Mouse (Mus musculus): ENCODE results near the gene Piwil1. TPM values are rescaled to one million over a fixed set of nuclear protein-coding genes. Genes with fewer than 3 reads are reported as not detected.

The Piwil1 gene
- total and polyA plus RNA-seq, 3 experiments = 0.08 TPM; not detected in 2

GRCm38 (mm10) chr5:128733955-128734354, 31.6 kb downstream of the Piwil1 start:
- no peaks in the 10 kb centered on the region for H3K79me2 ChIP-seq (replicated peaks; ENCODE audit: control insufficient read depth, insufficient read depth, low read length)
- intact Hi-C loops (cut with DNase I) = loop anchor here (10.0 kb wide), 1 partner anchor 241 kb away; no protein-coding TSS in a partner anchor
- no peak overlapping the region for H3K27ac ChIP-seq
- H3K4me1 ChIP-seq (ENCODE audit: control insufficient read depth, insufficient read depth, low read length) = no peaks in the 10 kb centered on the region
- H3K9ac ChIP-seq (ENCODE audit: low read depth, low read length) = no peak overlapping the region
- H3K36me3 ChIP-seq (ENCODE audit: control insufficient read depth, insufficient read depth, low read length) = no peaks in the 10 kb centered on the region
- WGBS = 2% methylated on average over 6 of the region's 6 CpGs
- H3K27me3 ChIP-seq (ENCODE audit: control insufficient read depth, insufficient read depth, low read length) = no peaks in the 10 kb centered on the region; the same call in 1 of the 2 replicates
- TF ChIP-seq POLR2A (IDR thresholded peaks at IDR 0.05; ENCODE audit: insufficient read depth, low read depth, low read length) (no peak), CTCF (IDR thresholded peaks at IDR 0.05) (peak; percentile 85)
- no peak overlapping the region for H3K4me3 ChIP-seq
- peak; percentile 13 to 29 for DNase-seq

- no peak for DNase-seq
- Histone ChIP-seq H3K27ac (no peak overlapping the region), H3K4me3 (no peak overlapping the region), H3K36me3 (ENCODE audit: control insufficient read depth, insufficient read depth, low read length) (no peaks in the 10 kb centered on the region), H3K79me2 (replicated peaks; ENCODE audit: control insufficient read depth, insufficient read depth, low read length) (no peaks in the 10 kb centered on the region), H3K4me1 (ENCODE audit: control insufficient read depth, insufficient read depth, low read length) (no peaks in the 10 kb centered on the region), H3K27me3 (ENCODE audit: control insufficient read depth, insufficient read depth, low read length) (no peaks in the 10 kb centered on the region; the same call in 1 of the 2 replicates), H3K9ac (ENCODE audit: low read depth, low read length) (no peak overlapping the region)
- TF ChIP-seq POLR2A (IDR thresholded peaks at IDR 0.05; ENCODE audit: insufficient read depth, low read depth, low read length) = no peak
- no peak for TF ChIP-seq CTCF (IDR thresholded peaks at IDR 0.05)
- no peak for TF ChIP-seq EP300 (IDR thresholded peaks at IDR 0.05; ENCODE audit: insufficient read depth, low read depth, low read length)
- 64% methylated on average over 22 of the region's 22 CpGs for WGBS
- intact Hi-C loops (cut with DNase I) = loop anchor here (10.0 kb wide), 1 partner anchor 239 kb away; no protein-coding TSS in a partner anchor
Measured at GRCm38 (mm10) chr5:128735921-128736320, 33.6 kb downstream of the Piwil1 start.

- Histone ChIP-seq H3K4me1 (ENCODE audit: control insufficient read depth, insufficient read depth, low read length) (no peaks in the 10 kb centered on the region), H3K79me2 (replicated peaks; ENCODE audit: control insufficient read depth, insufficient read depth, low read length) (no peaks in the 10 kb centered on the region), H3K9ac (ENCODE audit: low read depth, low read length) (no peak overlapping the region), H3K27me3 (ENCODE audit: control insufficient read depth, insufficient read depth, low read length) (no peaks in the 10 kb centered on the region; the same call in 1 of the 2 replicates), H3K4me3 (no peak overlapping the region), H3K27ac (no peak overlapping the region), H3K36me3 (ENCODE audit: control insufficient read depth, insufficient read depth, low read length) (no peaks in the 10 kb centered on the region)
- DNase-seq = no peak
- WGBS = 40% methylated on average over 17 of the region's 17 CpGs
- TF ChIP-seq POLR2A (IDR thresholded peaks at IDR 0.05; ENCODE audit: insufficient read depth, low read depth, low read length) (no peak), CTCF (IDR thresholded peaks at IDR 0.05) (no peak), EP300 (IDR thresholded peaks at IDR 0.05; ENCODE audit: insufficient read depth, low read depth, low read length) (no peak)
- intact Hi-C loops (cut with DNase I) = loop anchor here (10.0 kb wide), 1 partner anchor 235 kb away; no protein-coding TSS in a partner anchor
Measured at GRCm38 (mm10) chr5:128739168-128739837, 37.0 kb downstream of the Piwil1 start.

DNA sequence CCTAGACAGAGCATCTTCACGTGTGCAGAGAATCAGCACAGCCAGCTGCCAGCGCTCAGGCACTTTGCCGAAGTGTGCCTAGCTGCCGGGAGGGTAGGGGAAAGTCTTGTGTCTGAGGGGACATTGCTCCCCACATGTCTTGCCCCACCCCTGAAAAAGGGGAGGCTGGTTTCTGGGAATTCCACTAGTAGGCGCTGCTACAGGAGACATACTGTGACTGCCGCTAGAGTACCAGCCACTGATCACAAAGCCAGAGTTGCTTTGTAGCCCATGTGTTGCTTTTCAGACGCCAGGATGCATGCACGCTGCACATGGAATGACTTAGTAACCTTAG, 37.5 kb downstream of the Piwil1 start:
- Histone ChIP-seq H3K4me3 (no peak overlapping the region), H3K36me3 (ENCODE audit: control insufficient read depth, insufficient read depth, low read length) (no peaks in the 10 kb centered on the region), H3K79me2 (replicated peaks; ENCODE audit: control insufficient read depth, insufficient read depth, low read length) (no peaks in the 10 kb centered on the region), H3K4me1 (ENCODE audit: control insufficient read depth, insufficient read depth, low read length) (no peaks in the 10 kb centered on the region), H3K9ac (ENCODE audit: low read depth, low read length) (no peak overlapping the region), H3K27me3 (ENCODE audit: control insufficient read depth, insufficient read depth, low read length) (no peaks in the 10 kb centered on the region; the same call in 1 of the 2 replicates), H3K27ac (no peak overlapping the region)
- WGBS = 35% methylated on average over 8 of the region's 8 CpGs
- no peak for TF ChIP-seq CTCF (IDR thresholded peaks at IDR 0.05)
- no peak for TF ChIP-seq POLR2A (IDR thresholded peaks at IDR 0.05; ENCODE audit: insufficient read depth, low read depth, low read length)
- TF ChIP-seq EP300 (IDR thresholded peaks at IDR 0.05; ENCODE audit: insufficient read depth, low read depth, low read length) = no peak
- intact Hi-C loops (cut with DNase I) = loop anchor here (10.0 kb wide), 1 partner anchor 235 kb away; no protein-coding TSS in a partner anchor
- no peak for DNase-seq

DNA sequence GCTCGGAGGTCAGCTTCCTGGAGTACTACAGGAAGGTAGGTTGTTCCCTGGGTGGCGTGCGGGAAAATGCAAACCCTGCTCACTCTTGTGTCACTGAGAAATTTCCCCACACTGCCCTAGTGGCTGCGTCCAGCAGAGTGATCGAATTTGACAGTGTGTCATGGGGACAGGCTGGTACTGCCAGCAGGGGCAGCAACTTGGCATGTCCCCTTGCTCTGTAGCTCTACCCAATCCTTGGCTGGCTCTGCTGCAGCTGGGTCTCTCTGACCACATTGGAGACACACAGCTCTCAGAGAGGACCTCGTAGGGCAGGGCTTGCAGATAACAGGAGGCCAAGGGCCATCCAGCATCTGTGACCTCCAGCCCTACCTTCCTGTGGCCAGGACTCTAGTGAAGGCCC, 42.0 kb downstream of the Piwil1 start:
- Histone ChIP-seq H3K4me3 (no peak overlapping the region), H3K27ac (no peak overlapping the region), H3K79me2 (replicated peaks; ENCODE audit: control insufficient read depth, insufficient read depth, low read length) (no peaks in the 10 kb centered on the region), H3K27me3 (ENCODE audit: control insufficient read depth, insufficient read depth, low read length) (no peaks in the 10 kb centered on the region), H3K4me1 (ENCODE audit: control insufficient read depth, insufficient read depth, low read length) (no peaks in the 10 kb centered on the region), H3K9ac (ENCODE audit: low read depth, low read length) (no peak overlapping the region), H3K36me3 (ENCODE audit: control insufficient read depth, insufficient read depth, low read length) (no peaks in the 10 kb centered on the region)
- no peak for DNase-seq
- TF ChIP-seq CTCF (IDR thresholded peaks at IDR 0.05) (no peak), EP300 (IDR thresholded peaks at IDR 0.05; ENCODE audit: insufficient read depth, low read depth, low read length) (no peak), POLR2A (IDR thresholded peaks at IDR 0.05; ENCODE audit: insufficient read depth, low read depth, low read length) (no peak)
- intact Hi-C loops (cut with DNase I) = no loop called here
- 77% methylated on average over 6 of the region's 6 CpGs for WGBS

DNA sequence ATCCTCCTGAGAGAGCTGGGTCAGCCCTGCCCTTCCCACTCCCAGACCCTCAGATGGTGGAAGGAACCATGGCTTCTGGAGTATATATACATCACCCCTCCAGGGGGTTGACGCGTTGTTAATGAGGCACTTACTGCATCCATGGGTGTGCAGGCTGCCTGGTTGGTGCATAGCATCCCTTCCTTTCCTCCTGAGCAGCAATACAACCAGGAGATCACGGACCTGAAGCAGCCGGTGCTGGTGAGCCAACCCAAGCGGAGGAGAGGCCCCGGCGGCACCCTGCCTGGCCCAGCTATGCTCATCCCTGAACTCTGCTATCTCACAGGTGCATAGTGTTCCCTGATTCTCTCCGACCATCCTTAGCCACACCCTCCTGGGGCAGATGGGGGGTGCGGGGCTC, 42.9 kb downstream of the Piwil1 start:
- Histone ChIP-seq H3K27ac (no peak overlapping the region), H3K9ac (ENCODE audit: low read depth, low read length) (no peak overlapping the region), H3K36me3 (ENCODE audit: control insufficient read depth, insufficient read depth, low read length) (no peaks in the 10 kb centered on the region), H3K4me1 (ENCODE audit: control insufficient read depth, insufficient read depth, low read length) (no peaks in the 10 kb centered on the region), H3K27me3 (ENCODE audit: control insufficient read depth, insufficient read depth, low read length) (no peaks in the 10 kb centered on the region), H3K4me3 (no peak overlapping the region), H3K79me2 (replicated peaks; ENCODE audit: control insufficient read depth, insufficient read depth, low read length) (no peaks in the 10 kb centered on the region)
- TF ChIP-seq POLR2A (IDR thresholded peaks at IDR 0.05; ENCODE audit: insufficient read depth, low read depth, low read length) = no peak
- no peak for TF ChIP-seq CTCF (IDR thresholded peaks at IDR 0.05)
- TF ChIP-seq EP300 (IDR thresholded peaks at IDR 0.05; ENCODE audit: insufficient read depth, low read depth, low read length) = no peak
- intact Hi-C loops (cut with DNase I) = no loop called here
- 54% methylated on average over 9 of the region's 9 CpGs for WGBS
- no peak for DNase-seq

All from heart, adult 2 months (tissue).